Mouse (Mus musculus): Measurements from ENCODE around the gene Susd6.

Gene Susd6

GRCm38 (mm10) chr12:80927518-80927917 lies 137.2 kb downstream of the Susd6 start:
- DNase-seq (ENCODE audit: low spot score in 2 of 2) = no peak

GRCm38 (mm10) chr12:80928881-80929280 lies 138.6 kb downstream of the Susd6 start:
- DNase-seq (ENCODE audit: low spot score in 2 of 2) = no peak

GRCm38 (mm10) chr12:80930141-80930540 lies 139.8 kb downstream of the Susd6 start:
- DNase-seq (ENCODE audit: low spot score in 2 of 2) = no peak

Data from cerebellum, postnatal 4 days (tissue).